Mouse (Mus musculus): ENCODE results near the gene Creb3l2.

The Creb3l2 gene

GRCm38 (mm10) chr6:37371341-37371740, 70.6 kb downstream of the Creb3l2 start:
- DNase-seq (ENCODE audit: low read depth): peak; percentile 68

GRCm38 (mm10) chr6:37370566-37370965, 71.4 kb downstream of the Creb3l2 start:
- peak; percentile 56 for DNase-seq (ENCODE audit: low read depth)

DNA sequence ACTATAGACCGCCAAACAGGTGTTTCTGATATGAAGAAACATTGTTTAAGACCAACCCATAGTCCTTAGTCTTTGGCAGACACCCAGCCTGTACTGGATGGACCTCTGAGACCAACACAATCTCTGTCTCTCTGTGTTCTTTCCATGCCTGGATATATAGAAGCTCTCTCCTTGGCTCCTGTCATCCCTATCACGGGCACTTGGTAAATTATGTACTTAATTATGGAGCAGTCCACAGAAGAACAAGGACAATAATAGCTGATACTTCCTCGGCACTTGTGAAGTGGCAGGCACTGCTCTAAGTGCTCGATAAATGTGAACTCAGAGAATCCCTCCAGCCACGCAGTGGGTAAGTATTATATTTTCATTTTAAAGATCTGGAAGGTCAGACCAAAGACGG, 72.2 kb downstream of the Creb3l2 start:
- DNase-seq (ENCODE audit: low read depth): no peak

- no peak for DNase-seq (ENCODE audit: low read depth)
Observed at GRCm38 (mm10) chr6:37368281-37368680, 73.7 kb downstream of the Creb3l2 start.

DNA sequence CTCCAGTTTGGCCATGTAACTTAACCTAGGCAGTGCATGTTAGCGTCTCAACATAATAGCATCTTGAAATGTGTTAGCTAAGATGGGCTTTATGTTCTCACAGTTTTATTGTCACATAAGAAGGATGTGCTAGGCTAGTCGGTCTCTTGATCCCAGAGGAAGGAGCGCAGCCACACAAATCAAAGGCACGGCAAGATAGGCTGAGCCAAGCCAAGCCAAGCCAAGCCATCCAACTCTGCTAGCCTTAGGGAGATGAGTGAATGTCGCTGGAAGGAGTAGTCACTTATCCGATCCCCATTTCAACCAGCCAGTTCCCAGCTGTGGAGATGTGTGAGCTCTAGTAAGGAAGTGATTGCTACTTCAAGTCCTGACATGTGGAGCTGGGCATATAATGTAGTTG, 75.0 kb downstream of the Creb3l2 start:
- no peak for DNase-seq (ENCODE audit: low read depth)

GRCm38 (mm10) chr6:37365179-37365578, 76.8 kb downstream of the Creb3l2 start:
- no peak for DNase-seq (ENCODE audit: low read depth)

- peak; percentile 42 for DNase-seq (ENCODE audit: low read depth)
Observed at GRCm38 (mm10) chr6:37364361-37364760, 77.6 kb downstream of the Creb3l2 start.

DNA sequence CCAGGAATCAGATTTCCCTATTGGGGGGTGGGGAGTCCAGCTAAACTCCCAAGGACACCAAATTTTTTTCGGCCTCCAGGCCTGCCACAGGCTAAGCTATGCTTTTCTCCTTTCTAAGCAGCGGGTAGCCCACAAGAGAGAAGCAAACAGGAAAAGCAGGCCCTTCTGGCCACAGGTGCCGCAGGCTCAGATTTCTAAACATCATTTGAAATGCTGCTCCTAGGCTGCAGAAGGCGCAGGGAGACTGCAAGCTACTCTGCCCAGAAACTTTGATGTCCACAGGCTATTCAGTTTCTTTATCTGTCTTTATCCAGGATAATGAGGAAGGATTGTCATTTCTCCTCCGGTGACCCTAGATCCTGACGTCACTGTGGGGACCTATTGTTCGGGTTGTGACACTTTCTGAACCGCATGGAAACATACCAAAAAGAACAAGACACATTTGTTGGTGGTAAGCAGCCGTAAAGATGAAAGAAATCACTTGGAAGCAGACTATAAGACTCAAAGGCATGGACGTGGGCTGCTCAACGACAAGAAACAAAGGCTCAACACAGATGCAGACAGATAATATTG, 81.0 kb downstream of the Creb3l2 start:
- no peak for DNase-seq (ENCODE audit: low read depth)

DNA sequence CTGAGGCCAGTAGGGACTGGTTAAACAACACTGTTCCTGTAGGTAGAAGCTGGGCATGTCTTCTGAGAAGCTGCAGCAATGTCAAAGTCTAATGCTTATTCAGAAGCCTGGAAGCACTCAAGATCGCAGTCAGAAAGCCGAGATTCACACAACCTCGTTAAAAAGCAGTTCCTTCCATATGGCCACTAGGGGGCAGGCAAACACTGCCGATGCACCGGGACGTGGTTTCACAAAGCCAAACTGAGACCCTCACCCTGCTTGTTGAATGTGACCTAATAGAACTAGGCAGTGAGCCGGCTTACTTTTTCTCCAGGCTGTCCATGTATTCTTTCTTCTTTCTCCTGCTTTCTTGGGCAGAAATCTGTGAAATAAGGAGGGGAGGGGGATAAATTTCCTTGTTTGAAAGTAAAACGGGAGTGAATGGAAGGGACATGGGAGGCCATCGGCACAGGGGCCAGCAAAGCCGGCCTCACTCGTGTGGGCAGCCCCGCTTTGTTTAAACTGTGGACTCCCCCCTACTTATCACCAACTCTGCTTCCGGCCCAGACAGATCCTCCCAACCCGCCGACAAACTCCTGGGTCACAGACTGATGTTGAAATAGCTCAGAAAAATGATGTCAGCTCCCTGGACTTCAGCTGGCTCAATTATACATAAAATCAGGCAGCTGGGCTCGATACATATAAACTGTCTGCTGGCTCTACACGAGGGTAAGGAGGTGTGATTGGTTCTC, 87.3 kb downstream of the Creb3l2 start:
- DNase-seq (ENCODE audit: low read depth): peak; percentile 77

- DNase-seq (ENCODE audit: low read depth): no peak
Observed at GRCm38 (mm10) chr6:37353616-37354015, 88.3 kb downstream of the Creb3l2 start.

DNA sequence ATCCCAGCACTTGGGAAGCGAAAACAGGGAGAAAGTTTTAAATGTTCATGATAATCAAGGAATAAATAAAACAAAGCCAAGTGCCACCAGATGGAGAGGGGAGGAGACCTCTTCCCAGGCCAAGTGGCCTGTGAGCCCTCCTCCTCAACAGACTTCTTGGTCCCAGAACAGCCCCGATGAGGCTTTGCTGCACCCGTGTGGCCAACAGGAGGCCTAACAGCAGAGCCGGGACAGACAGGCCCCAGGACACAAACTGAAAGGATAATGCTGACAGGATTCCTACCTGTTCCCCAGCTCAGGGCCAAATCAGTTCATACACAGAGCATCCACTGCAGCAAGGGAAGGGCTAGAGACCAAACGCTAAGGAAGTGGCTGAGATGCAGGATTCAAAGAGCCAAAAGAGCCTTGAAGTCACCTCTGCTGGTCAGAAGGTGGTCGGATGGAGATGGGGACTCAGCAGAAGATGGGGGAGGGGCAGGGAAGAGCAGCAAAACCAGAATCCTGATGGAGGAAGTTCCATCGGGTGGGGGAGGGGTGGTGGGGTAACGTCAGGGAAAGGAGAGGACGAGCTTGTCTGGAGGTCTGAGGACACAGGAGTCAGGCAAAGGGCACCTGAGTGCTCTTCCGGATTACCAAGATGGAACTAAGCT, 90.1 kb downstream of the Creb3l2 start:
- DNase-seq (ENCODE audit: low read depth): peak; percentile 28

DNA sequence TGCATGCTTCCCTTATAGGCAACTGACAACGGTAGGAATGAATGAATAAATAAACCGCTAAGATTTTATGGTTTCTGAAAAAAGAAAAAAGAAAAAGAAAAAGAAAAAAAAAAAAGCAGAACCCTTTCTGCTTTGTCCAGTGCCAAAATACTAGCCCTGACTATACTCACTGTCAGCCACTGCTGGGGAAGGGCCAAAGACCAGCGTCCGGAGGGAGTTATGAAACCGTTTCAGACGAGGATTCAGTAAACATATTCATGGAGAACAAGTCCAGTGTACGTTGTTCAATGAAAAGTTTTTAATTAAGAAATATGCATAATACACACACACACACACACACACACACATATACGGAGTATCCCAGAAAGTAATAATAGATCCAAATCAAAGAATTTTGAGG, 91.6 kb downstream of the Creb3l2 start:
- DNase-seq (ENCODE audit: low read depth): no peak

DNA sequence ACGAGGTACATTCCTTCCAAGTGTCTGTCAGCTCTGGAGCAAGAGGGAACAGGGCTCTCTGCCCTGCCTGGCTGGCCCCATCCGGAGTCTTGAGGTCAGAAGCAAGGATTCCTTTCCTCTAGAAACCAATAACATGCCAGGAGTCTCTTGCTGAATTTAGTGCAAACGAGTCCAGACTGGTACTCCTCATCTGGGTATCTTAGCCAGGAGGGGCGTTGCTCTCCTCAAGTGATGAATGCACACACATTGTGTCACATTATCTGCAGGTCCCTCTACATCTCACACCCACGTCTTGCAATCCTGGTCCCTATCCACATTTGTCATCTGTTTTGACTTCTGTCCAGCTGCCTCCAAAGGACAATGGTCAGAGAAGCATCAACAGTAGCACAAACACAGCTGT, 94.3 kb downstream of the Creb3l2 start:
- no peak for DNase-seq (ENCODE audit: low read depth)

- DNase-seq (ENCODE audit: low read depth): no peak
Observed at GRCm38 (mm10) chr6:37338055-37338454, 103.9 kb downstream of the Creb3l2 start.

GRCm38 (mm10) chr6:37336831-37337260, 105.1 kb downstream of the Creb3l2 start:
- DNase-seq (ENCODE audit: low read depth): no peak

GRCm38 (mm10) chr6:37336381-37336780, 105.6 kb downstream of the Creb3l2 start:
- DNase-seq (ENCODE audit: low read depth): no peak

DNA sequence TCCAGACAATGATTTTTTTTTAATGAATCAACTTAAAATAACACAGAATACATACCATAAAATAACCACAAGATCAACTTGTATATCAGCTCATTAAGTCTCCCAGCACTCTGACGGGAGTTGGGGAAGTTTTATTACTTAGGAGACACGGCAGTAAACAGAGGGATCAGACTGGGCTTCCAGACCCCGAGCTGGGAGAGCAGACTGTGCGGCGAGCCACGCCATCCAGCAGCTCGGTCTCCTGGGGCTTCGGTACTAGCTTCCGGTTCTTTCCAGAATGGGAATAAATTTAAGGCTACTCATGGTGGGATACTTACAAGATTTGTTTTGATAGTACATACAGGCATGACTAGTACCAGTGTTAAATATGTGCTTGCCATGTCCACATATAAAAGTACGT, 109.1 kb downstream of the Creb3l2 start:
- DNase-seq (ENCODE audit: low read depth): no peak

- DNase-seq (ENCODE audit: low read depth): no peak
Observed at GRCm38 (mm10) chr6:37329901-37330864, 111.8 kb downstream of the Creb3l2 start.

GRCm38 (mm10) chr6:37329376-37329775, 112.6 kb downstream of the Creb3l2 start:
- no peak for DNase-seq (ENCODE audit: low read depth)

GRCm38 (mm10) chr6:37328671-37329070, 113.3 kb downstream of the Creb3l2 start:
- no peak for DNase-seq (ENCODE audit: low read depth)

- DNase-seq (ENCODE audit: low read depth): no peak
Observed at GRCm38 (mm10) chr6:37327519-37327918, 114.4 kb downstream of the Creb3l2 start.

- DNase-seq (ENCODE audit: low read depth): no peak
Observed at GRCm38 (mm10) chr6:37326603-37326955, 115.4 kb downstream of the Creb3l2 start.
